Mouse (Mus musculus): ENCODE data around the gene BC051019.

Gene BC051019

GRCm38 (mm10) chr7:109708961-109709382 is 14.7 kb downstream of the BC051019 start:
- DNase-seq (ENCODE audit: low read depth, low spot score) = no peak

- peak; percentile 50 for DNase-seq (ENCODE audit: low read depth, low spot score)
Observed at GRCm38 (mm10) chr7:109707023-109707785, 16.4 kb downstream of the BC051019 start.

- DNase-seq (ENCODE audit: low read depth, low spot score) = no peak
Observed at GRCm38 (mm10) chr7:109704461-109704860, 19.2 kb downstream of the BC051019 start.

GRCm38 (mm10) chr7:109704016-109704377 is 19.7 kb downstream of the BC051019 start:
- no peak for DNase-seq (ENCODE audit: low read depth, low spot score)

GRCm38 (mm10) chr7:109703190-109704015 is 20.2 kb downstream of the BC051019 start, which contains the start of the genes St5 and Akip1:
Gene St5, minus strand, starts transcription at chr7:109703605.
Gene Akip1, plus strand, starts transcription at chr7:109703690.
- peak; percentile 60 for DNase-seq (ENCODE audit: low read depth, low spot score)

GRCm38 (mm10) chr7:109702721-109703120 is 20.9 kb downstream of the BC051019 start:
- no peak for DNase-seq (ENCODE audit: low read depth, low spot score)

- DNase-seq (ENCODE audit: low read depth, low spot score) = no peak
Observed at GRCm38 (mm10) chr7:109700213-109700612, 23.4 kb downstream of the BC051019 start.

GRCm38 (mm10) chr7:109695339-109695726 is 28.3 kb downstream of the BC051019 start:
- no peak for DNase-seq (ENCODE audit: low read depth, low spot score)

GRCm38 (mm10) chr7:109694576-109695338 is 28.9 kb downstream of the BC051019 start:
- no peak for DNase-seq (ENCODE audit: low read depth, low spot score)

GRCm38 (mm10) chr7:109690961-109691360 is 32.7 kb downstream of the BC051019 start:
- DNase-seq (ENCODE audit: low read depth, low spot score) = no peak

GRCm38 (mm10) chr7:109690101-109690500 is 33.5 kb downstream of the BC051019 start:
- no peak for DNase-seq (ENCODE audit: low read depth, low spot score)

- no peak for DNase-seq (ENCODE audit: low read depth, low spot score)
Observed at GRCm38 (mm10) chr7:109686585-109687128, 37.0 kb downstream of the BC051019 start.

- no peak for DNase-seq (ENCODE audit: low read depth, low spot score)
Observed at GRCm38 (mm10) chr7:109680879-109681278, 42.8 kb downstream of the BC051019 start.

- no peak for DNase-seq (ENCODE audit: low read depth, low spot score)
Observed at GRCm38 (mm10) chr7:109680284-109680683, 43.4 kb downstream of the BC051019 start.

- DNase-seq (ENCODE audit: low read depth, low spot score) = no peak
Observed at GRCm38 (mm10) chr7:109674944-109675628, 48.6 kb downstream of the BC051019 start.

GRCm38 (mm10) chr7:109671581-109672471 is 51.8 kb downstream of the BC051019 start:
- DNase-seq (ENCODE audit: low read depth, low spot score) = peak; percentile 62

GRCm38 (mm10) chr7:109669426-109670170 is 54.1 kb downstream of the BC051019 start:
- DNase-seq (ENCODE audit: low read depth, low spot score) = no peak

GRCm38 (mm10) chr7:109666664-109667063 is 57.0 kb downstream of the BC051019 start:
- DNase-seq (ENCODE audit: low read depth, low spot score) = no peak

GRCm38 (mm10) chr7:109662626-109663025 is 61.0 kb downstream of the BC051019 start:
- peak; percentile 33 for DNase-seq (ENCODE audit: low read depth, low spot score)
